Mouse (Mus musculus) megakaryocyte-erythroid progenitor cell, adult 5-6 weeks (primary cell): Measurements from ENCODE around the gene Tent5b. TPM values are rescaled to one million over a fixed set of nuclear protein-coding genes. Genes with fewer than 3 reads are reported as not detected.

Experiments used
- total RNA-seq, 2 experiments: library from RNA; stranded (forward) in 1 of 2; stranded (reverse) in 1 of 2; fragments of 200-1000, 215-1000 nt in 1 of 2; fragments of >200 nt in 1 of 2; fragmentation: Nextera tagmentation in 1 of 2; gene quantifications; 2 replicates each; pipeline ENCODE4 v1.2.3; 2014 to 2017

Tent5b gene
- total RNA-seq, 2 experiments from 2014 or later: 0.28 TPM; not detected in 1

Other genes with a start within 250 kb of the Tent5b start
- gene Map3k6, start 239.3 kb upstream of the Tent5b start, total RNA-seq (2014; fragmentation: Nextera tagmentation): 10.6 and 15.9 TPM in 2 replicates
- gene Map3k6, start 239.3 kb upstream of the Tent5b start, total RNA-seq (2017): 6.9 and 7.0 TPM in 2 replicates
- 0.44 and 1.6 TPM in 2 replicates for gene Sytl1, start 217.0 kb upstream of the Tent5b start, total RNA-seq (2014; fragmentation: Nextera tagmentation)
- 1.9 TPM in 1 of 2 replicates, not detected in the other for gene Sytl1, start 217.0 kb upstream of the Tent5b start, total RNA-seq (2017)
- gene Tmem222, start 202.3 kb upstream of the Tent5b start, total RNA-seq (2014; fragmentation: Nextera tagmentation): 38.1 and 66.4 TPM in 2 replicates
- 18.2 and 19.2 TPM in 2 replicates for gene Tmem222, start 202.3 kb upstream of the Tent5b start, total RNA-seq (2017)
- gene Wdtc1, start 126.7 kb upstream of the Tent5b start, total RNA-seq (2014; fragmentation: Nextera tagmentation): 15.3 and 18.6 TPM in 2 replicates
- gene Wdtc1, start 126.7 kb upstream of the Tent5b start, total RNA-seq (2017): 7.5 and 8.0 TPM in 2 replicates
- gene Slc9a1, start 110.4 kb upstream of the Tent5b start, total RNA-seq (2014; fragmentation: Nextera tagmentation): 31.8 and 33.1 TPM in 2 replicates
- gene Slc9a1, start 110.4 kb upstream of the Tent5b start, total RNA-seq (2017): 5.8 and 13.7 TPM in 2 replicates
- not detected in 2 replicates for gene Trnp1, start 18.4 kb downstream of the Tent5b start, total RNA-seq (2014; fragmentation: Nextera tagmentation)
- 3.9 TPM in 1 of 2 replicates, not detected in the other for gene Trnp1, start 18.4 kb downstream of the Tent5b start, total RNA-seq (2017)
- gene Kdf1, start 38.8 kb downstream of the Tent5b start, total RNA-seq (2014; fragmentation: Nextera tagmentation): not detected in 2 replicates
- not detected in 2 replicates for gene Kdf1, start 38.8 kb downstream of the Tent5b start, total RNA-seq (2017)
- 250 and 258 TPM in 2 replicates for gene Nudc, start 65.9 kb downstream of the Tent5b start, total RNA-seq (2014; fragmentation: Nextera tagmentation)
- gene Nudc, start 65.9 kb downstream of the Tent5b start, total RNA-seq (2017): 271 and 301 TPM in 2 replicates
- gene Nr0b2, start 73.2 kb downstream of the Tent5b start, total RNA-seq (2014; fragmentation: Nextera tagmentation): not detected in 2 replicates
- gene Nr0b2, start 73.2 kb downstream of the Tent5b start, total RNA-seq (2017): not detected in 2 replicates
- gene Gpatch3, start 94.6 kb downstream of the Tent5b start, total RNA-seq (2014; fragmentation: Nextera tagmentation): 1.2 and 6.2 TPM in 2 replicates
- gene Gpatch3, start 94.6 kb downstream of the Tent5b start, total RNA-seq (2017): 16.9 and 29.6 TPM in 2 replicates
- 16.0 and 20.9 TPM in 2 replicates for gene Gpn2, start 104.2 kb downstream of the Tent5b start, total RNA-seq (2014; fragmentation: Nextera tagmentation)
- 19.5 and 29.3 TPM in 2 replicates for gene Gpn2, start 104.2 kb downstream of the Tent5b start, total RNA-seq (2017)
- 1.7 and 2.7 TPM in 2 replicates for gene Sfn, start 122.0 kb downstream of the Tent5b start, total RNA-seq (2014; fragmentation: Nextera tagmentation)
- gene Sfn, start 122.0 kb downstream of the Tent5b start, total RNA-seq (2017): 1.3 and 2.0 TPM in 2 replicates
- 16.2 and 24.1 TPM in 2 replicates for gene Zdhhc18, start 170.0 kb downstream of the Tent5b start, total RNA-seq (2014; fragmentation: Nextera tagmentation)
- 5.0 and 8.1 TPM in 2 replicates for gene Zdhhc18, start 170.0 kb downstream of the Tent5b start, total RNA-seq (2017)
- gene Pigv, start 192.5 kb downstream of the Tent5b start, total RNA-seq (2014; fragmentation: Nextera tagmentation): 7.0 and 10.1 TPM in 2 replicates
- gene Pigv, start 192.5 kb downstream of the Tent5b start, total RNA-seq (2017): 2.3 and 12.4 TPM in 2 replicates